3 mouse cellular contexts compared by ENCODE assay signal in genomic region chr4:15788791-15789190, GRCm38 (mm10).
"Had no signal": no experiment of that assay in that cellular context is flagged by ENCODE, and none has a peak within 500 bp of the region (broad histone marks: within the 10 kb centered on the region; RNA-seq: fewer than 3 reads in every experiment).

No protein-coding gene starts in this region.

- DNase-seq: lung, postnatal 14 days; right cerebral cortex, postnatal 25 days; thymus, postnatal 4 days had no signal
